Mouse (Mus musculus) brain, embryonic 14.5 days (tissue): ENCODE measurements around the gene Cacna2d2.

Experiments
- CTCF ChIP-seq: fragments of 200-500 bp; IDR thresholded peaks from 2 replicates; pipeline ENCODE4 v1.5.1; 2012; ENCODE audit warnings: inconsistent platforms, mild to moderate bottlenecking, moderate library complexity, borderline replicate concordance; ENCODE audit not compliant: insufficient read depth, insufficient read length; ENCODE audit errors: extremely low read depth
- POLR2A ChIP-seq: fragments of 200-500 bp; IDR thresholded peaks from 2 replicates; pipeline ENCODE4 v1.6.1; 2012; ENCODE audit warnings: mild to moderate bottlenecking, inconsistent platforms, borderline replicate concordance; ENCODE audit not compliant: poor library complexity, insufficient read depth, insufficient read length, severe bottlenecking; ENCODE audit errors: extremely low read depth

DNA sequence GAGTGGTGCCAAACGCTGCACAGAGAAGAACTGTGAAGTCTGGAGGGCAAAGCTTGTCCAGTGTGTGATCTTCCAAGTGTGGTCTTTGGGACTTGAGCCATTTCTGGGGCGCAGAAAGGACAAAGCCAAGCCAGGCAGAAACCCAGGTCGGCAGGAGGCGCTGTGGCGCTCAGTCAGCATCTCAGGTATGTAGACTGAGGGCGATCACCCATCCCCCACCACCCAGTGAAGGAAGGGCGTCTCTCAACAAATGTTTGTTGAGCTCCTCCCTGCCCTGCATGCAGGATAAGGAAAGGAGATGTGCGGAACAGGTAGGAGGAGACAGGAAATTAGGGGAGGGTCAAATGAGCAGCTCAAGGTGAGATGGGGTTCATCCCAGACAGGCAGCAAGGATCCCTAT, 24.8 kb upstream of the Cacna2d2 start:
- TF ChIP-seq CTCF: peak; percentile 49
- TF ChIP-seq POLR2A: no peak
